Mouse (Mus musculus) olfactory bulb, adult 2 months (tissue): ENCODE measurements around the gene Baz1a.

Source experiments
- CTCF ChIP-seq: fragments of 200-500 bp; IDR thresholded peaks from 2 replicates; pipeline ENCODE4 v1.5.1; 2012; ENCODE audit warnings: low read depth, mild to moderate bottlenecking, low read length, moderate library complexity; ENCODE audit not compliant: insufficient read depth
- POLR2A ChIP-seq: fragments of 200-500 bp; IDR thresholded peaks from 2 replicates; pipeline ENCODE4 v1.6.1; 2012; ENCODE audit warnings: mild to moderate bottlenecking, low read depth, low read length, moderate library complexity; ENCODE audit not compliant: insufficient read depth

DNA sequence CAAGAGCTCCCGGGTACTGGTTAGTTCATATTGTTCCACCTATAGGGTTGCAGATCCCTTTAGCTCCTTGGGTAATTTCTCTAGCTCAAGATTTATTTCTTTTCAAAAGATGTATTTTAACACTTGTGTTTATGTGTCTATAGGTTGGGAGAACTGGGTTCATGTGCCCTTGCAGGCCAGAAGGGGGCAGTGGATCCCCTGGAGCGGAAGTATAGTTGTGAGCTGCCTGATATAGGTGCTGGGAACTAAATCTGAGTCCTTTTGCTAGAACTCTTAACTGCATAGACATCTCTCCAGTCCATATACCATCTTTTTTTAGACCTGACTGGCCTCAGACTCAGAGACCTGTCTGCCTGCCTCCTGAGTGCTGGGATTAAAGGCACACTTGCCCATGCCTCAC is 123.7 kb downstream of the Baz1a start:
- TF ChIP-seq CTCF (no peak), POLR2A (no peak)
